Mouse (Mus musculus) heart, embryonic 10.5 days (tissue): ENCODE data around the gene P2ry12. TPM values are rescaled to one million over a fixed set of nuclear protein-coding genes. Genes with fewer than 3 reads are reported as not detected.

Source experiments
- DNase-seq: peaks from one replicate; pipeline ENCODE4 v3.0.0-alpha.2; 2017; ENCODE audit warnings: low spot score
- H3K27ac ChIP-seq: fragments of 300-500 bp; sonication (generic); 2 replicates; pipeline ENCODE4 v1.5.1; 2016; ENCODE audit warnings: mild to moderate bottlenecking
- H3K27me3 ChIP-seq: fragments of 300-500 bp; sonication (generic); 2 replicates; pipeline ENCODE4 v1.6.1; 2016; ENCODE audit warnings: mild to moderate bottlenecking; ENCODE audit not compliant: poor library complexity, insufficient read depth, severe bottlenecking
- H3K36me3 ChIP-seq: fragments of 300-500 bp; sonication (generic); 2 replicates; pipeline ENCODE4 v1.6.1; 2016; ENCODE audit warnings: mild to moderate bottlenecking, moderate library complexity
- H3K4me1 ChIP-seq: fragments of 300-500 bp; sonication (generic); 2 replicates; pipeline ENCODE4 v1.6.1; 2016; ENCODE audit warnings: mild to moderate bottlenecking
- H3K4me3 ChIP-seq: fragments of 300-500 bp; sonication (generic); 2 replicates; pipeline ENCODE4 v1.5.1; 2016; ENCODE audit warnings: mild to moderate bottlenecking, moderate library complexity
- H3K9me3 ChIP-seq: fragments of 300-500 bp; sonication (generic); 2 replicates; pipeline ENCODE4 v1.6.1; 2016; ENCODE audit warnings: mild to moderate bottlenecking, moderate library complexity
- WGBS: fragments of 180-500 bp; shearing (Covaris S2); methylation state at CpG from one replicate; pipeline ENCODE4 v1.1.7; 2016; 5-methylcytosine and 5-hydroxymethylcytosine counted together
- polyA plus RNA-seq: library from polyadenylated mRNA; unstranded; fragments of >200 nt; fragmentation: Nextera tagmentation; extraction: Ambion mirVana; gene quantifications from 2 replicates; pipeline ENCODE4 v1.2.1, GENCODE M21; 2016

The P2ry12 gene
- polyA plus RNA-seq, 1 experiment from 2014 or later = 0.73 TPM

DNA sequence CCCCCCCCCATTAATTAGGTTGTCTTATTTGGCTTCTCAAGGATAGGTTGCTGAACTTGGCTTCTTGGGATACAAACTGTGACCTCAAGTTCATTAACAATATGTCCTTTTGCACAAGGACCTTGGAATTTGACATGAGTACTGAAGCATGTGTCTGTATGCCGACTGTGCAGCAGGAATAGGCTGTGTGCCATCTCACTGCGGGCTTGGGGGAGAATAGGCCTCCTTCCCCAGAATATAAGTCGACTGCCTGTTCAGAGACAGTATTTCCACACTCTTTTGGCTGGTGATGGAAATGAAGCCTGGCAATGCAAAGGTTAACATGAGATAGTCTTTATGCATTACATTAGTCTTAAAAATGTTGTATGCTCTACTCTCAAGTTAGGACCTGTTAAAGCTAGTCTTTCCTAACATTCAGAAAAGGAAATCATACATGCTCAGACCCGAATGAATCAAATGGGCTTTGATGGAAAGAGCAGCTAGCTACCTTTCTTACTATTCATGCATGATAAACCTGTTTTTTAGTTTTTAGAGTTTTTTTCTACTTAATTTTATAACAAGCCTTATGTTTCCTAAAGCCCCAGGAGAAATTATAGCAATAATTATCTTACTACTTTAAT is 65.2 kb downstream of the P2ry12 start:
- H3K9me3 ChIP-seq = no peaks in the 10 kb centered on the region
- no peaks in the 10 kb centered on the region for H3K36me3 ChIP-seq
- no peak for DNase-seq
- no peak overlapping the region for H3K4me3 ChIP-seq
- H3K4me1 ChIP-seq = no peaks in the 10 kb centered on the region
- 85% methylated on average over 4 of the region's 4 CpGs for WGBS
- no peaks in the 10 kb centered on the region for H3K27me3 ChIP-seq
- H3K27ac ChIP-seq = no peak overlapping the region

DNA sequence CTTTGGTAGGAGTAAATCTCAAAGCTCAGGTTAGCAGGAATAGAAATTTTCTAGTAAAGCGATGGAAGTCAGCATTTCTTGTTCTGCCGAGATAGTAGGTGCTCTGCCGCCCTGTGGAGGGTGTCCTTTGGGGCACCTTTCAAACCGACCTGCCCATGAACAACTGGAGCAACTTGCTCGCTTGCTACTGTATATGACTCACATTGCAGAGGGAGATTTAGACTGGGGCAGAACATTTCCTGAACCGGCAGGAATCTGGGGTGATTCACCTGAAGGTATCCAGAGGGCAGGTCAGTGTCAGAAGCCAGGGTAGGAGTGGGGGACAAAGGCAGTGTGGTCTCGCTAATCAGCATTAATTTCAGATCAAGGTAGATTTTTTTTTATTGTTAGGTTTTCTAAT is 67.7 kb downstream of the P2ry12 start, which contains the start of gene Gpr87:
Gpr87 (minus strand) TSS at position 167 of the 400 bp plus-strand sequence.
- Histone ChIP-seq H3K4me1 (no peaks in the 10 kb centered on the region), H3K27ac (no peak within 1 kb of the TSS), H3K9me3 (no peaks in the 10 kb centered on the region), H3K27me3 (no peaks in the 10 kb centered on the region), H3K36me3 (no peaks in the 10 kb centered on the region), H3K4me3 (no peak within 1 kb of the TSS)
- DNase-seq = no peak
- WGBS = 83% methylated on average over 7 of the region's 7 CpGs

DNA sequence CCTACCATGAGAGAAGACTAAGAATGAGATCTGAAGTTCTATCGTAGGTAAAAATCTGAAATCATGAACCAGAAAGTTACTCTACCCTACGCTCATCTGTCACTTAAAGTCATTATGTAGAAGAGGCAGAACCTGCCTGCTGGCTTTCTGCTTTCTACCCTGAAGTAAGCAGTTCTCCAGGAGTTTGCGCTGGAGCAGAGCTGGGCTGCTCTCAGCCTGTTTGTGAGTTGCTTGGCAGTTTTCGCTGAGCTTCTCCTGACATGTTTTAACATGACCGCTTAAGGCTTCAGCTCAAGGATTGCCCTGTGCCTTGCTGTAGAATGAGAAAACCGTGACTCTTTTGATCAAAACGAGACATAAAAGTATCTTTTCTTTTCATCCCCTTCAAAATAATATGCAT is 68.6 kb downstream of the P2ry12 start:
- H3K4me1 ChIP-seq = no peaks in the 10 kb centered on the region
- no peaks in the 10 kb centered on the region for H3K36me3 ChIP-seq
- H3K27me3 ChIP-seq = no peaks in the 10 kb centered on the region
- no peak for DNase-seq
- H3K4me3 ChIP-seq = no peak overlapping the region
- H3K9me3 ChIP-seq = no peaks in the 10 kb centered on the region
- WGBS = 87% methylated on average over 7 of the region's 7 CpGs
- no peak overlapping the region for H3K27ac ChIP-seq

DNA sequence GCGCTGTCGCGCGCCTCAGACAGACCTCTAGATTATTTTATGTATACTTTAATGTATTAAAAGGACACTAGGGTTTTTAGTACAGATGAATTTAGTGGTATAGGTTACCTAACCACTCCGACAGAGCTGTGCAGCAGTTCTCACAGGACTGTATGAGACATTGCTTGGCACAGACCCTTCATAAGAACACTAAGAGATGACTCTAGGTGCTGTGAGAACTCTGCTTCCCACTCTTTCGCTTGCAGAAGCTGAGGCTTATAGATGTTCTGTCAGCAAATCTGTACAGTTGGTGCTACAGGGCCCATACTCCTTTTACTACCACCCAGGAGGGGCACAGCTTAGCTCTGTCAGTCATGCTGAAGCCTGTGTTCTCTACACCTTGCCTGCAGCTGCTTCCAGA is 71.0 kb downstream of the P2ry12 start:
- H3K36me3 ChIP-seq = no peaks in the 10 kb centered on the region
- no peak for DNase-seq
- 92% methylated on average over 6 of the region's 6 CpGs for WGBS
- H3K27ac ChIP-seq = no peak overlapping the region
- no peaks in the 10 kb centered on the region for H3K4me1 ChIP-seq
- no peaks in the 10 kb centered on the region for H3K27me3 ChIP-seq
- H3K4me3 ChIP-seq = no peak overlapping the region
- H3K9me3 ChIP-seq = no peaks in the 10 kb centered on the region

DNA sequence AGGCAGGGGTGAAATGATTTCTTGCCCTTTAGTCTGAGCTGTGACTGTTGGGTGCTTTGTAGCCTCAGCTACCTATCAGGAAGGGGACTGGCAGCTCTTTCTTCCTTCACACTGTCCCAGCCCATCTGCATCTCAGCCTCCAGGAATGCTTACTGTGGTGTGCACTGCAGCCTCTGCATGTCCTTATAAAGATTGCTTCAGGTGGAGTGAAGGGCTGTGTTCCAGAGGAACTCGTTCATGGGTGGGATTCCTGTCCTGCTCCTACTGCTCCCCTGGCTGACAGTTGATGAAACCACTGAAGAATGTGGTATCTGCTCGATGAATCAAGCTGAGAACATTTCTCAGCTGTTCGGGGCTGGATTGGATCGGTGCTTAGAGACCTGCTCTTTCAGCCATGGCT is 75.3 kb downstream of the P2ry12 start:
- 68% methylated on average over 4 of the region's 4 CpGs for WGBS
- no peaks in the 10 kb centered on the region for H3K4me1 ChIP-seq
- no peaks in the 10 kb centered on the region for H3K27me3 ChIP-seq
- H3K27ac ChIP-seq = no peak overlapping the region
- H3K4me3 ChIP-seq = no peak overlapping the region
- DNase-seq = no peak
- H3K36me3 ChIP-seq = no peaks in the 10 kb centered on the region
- no peaks in the 10 kb centered on the region for H3K9me3 ChIP-seq

DNA sequence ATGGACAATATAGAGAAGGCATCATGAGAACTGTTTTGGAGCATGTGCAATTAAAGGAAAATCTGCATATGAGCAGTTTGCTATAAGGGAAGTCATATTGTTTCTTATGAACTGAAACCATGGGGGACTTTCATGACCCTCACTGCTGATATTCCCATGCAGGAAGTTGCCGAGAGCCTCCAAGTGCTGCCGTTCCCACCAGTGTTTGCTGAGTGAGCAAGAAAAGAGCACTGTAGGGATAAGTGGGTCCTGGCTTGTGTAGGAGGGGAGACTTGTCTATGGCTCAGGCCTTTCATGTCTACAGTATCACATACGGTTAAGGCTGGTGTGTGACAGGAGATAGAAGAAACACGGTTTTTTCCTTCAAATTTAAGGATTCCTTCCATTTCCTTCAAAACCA is 77.0 kb downstream of the P2ry12 start:
- Histone ChIP-seq H3K4me1 (no peaks in the 10 kb centered on the region), H3K4me3 (no peak overlapping the region), H3K9me3 (no peaks in the 10 kb centered on the region), H3K27me3 (no peaks in the 10 kb centered on the region), H3K27ac (no peak overlapping the region), H3K36me3 (no peaks in the 10 kb centered on the region)
- DNase-seq = no peak
- WGBS = 49% methylated on average over 4 of the region's 4 CpGs

DNA sequence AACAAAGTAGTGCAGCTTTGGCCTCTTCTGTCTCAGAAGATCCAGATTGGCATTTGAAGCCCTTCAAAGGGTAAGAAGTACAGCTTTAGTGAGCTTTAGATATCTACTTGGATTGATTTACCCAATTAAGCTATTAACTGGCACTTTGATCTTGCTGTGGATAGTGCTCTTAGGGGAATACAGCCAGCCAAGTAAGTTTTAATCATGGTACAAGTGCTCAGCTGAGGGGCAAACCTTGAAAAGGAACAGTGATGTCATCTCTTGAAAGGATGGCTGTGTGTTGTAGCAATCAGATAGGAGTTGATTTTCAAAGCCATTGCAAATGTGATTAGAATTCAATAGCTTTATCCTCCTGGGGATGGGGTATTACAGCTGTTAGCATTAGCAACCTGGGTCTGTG is 80.5 kb downstream of the P2ry12 start:
- Histone ChIP-seq H3K4me1 (peaks cover 9% of the 10 kb centered on the region; the same call in 1 of the 2 replicates), H3K36me3 (no peaks in the 10 kb centered on the region), H3K27ac (no peak overlapping the region), H3K27me3 (no peaks in the 10 kb centered on the region), H3K4me3 (no peak overlapping the region), H3K9me3 (no peaks in the 10 kb centered on the region)
- DNase-seq = no peak

DNA sequence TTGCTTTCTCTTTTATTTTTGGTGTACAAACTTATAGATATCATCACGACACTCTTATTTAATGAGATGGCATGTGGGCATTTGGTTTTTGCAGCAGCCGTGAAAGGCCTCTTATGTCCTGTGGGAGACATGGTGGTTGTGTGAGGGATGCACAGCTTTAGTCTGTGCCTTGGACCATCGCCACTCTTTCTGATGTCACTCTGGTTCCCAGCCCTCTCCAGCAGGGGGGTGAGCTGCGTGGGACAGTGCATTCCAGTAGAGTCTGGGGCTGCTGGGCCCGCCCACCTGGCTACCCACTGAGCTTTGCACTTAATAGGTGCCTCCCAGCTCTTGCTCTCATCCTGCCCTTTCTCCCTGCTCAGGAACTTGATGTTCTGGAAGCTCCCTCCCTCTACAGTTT is 81.5 kb downstream of the P2ry12 start:
- no peak overlapping the region for H3K27ac ChIP-seq
- H3K4me1 ChIP-seq = peaks cover 10% of the 10 kb centered on the region; the same call in 1 of the 2 replicates
- no peak overlapping the region for H3K4me3 ChIP-seq
- no peak for DNase-seq
- no peaks in the 10 kb centered on the region for H3K9me3 ChIP-seq
- H3K27me3 ChIP-seq = no peaks in the 10 kb centered on the region
- H3K36me3 ChIP-seq = no peaks in the 10 kb centered on the region
- WGBS = 58% methylated on average over 5 of the region's 5 CpGs

DNA sequence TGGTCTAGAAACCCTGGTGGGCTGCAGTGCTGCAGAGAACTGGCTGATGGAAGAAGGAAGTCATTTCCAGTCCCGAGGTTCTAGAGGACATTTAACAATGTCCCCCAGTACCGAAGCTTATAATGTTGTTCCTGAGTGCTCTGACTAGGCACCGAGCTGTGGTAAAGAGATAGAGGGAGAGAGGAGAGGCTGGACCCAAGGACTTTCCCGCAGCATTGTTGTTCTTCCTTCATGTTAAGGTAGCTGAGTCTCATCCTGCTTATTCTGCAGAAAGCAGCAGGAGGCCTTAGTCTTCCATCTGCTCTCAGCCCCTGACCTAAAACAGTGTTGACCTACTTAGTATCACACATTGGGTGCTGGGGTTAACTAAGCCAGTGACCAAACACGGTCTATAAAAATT is 85.8 kb downstream of the P2ry12 start:
- H3K36me3 ChIP-seq = no peaks in the 10 kb centered on the region

DNA sequence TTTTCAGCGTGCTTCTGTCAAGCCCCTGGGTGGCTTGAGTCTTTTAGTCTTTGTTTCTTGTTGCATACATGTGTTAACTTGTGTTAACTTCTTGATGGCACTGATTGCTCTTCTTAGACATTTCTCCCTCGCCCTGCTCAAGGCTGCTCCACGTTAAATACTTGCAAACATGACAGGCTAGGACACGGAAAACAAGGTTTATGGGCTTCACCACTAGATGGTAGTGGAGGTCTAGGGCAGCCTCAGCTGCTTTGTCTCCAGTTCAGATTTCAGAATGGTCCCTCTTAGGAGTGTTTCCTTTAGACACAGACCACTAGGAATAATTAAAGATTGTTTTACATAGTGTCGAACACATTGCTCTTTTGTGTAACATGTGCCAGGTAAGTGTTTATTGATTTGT is 87.4 kb downstream of the P2ry12 start:
- 39% methylated on average over 5 of the region's 5 CpGs for WGBS
- peaks cover 15% of the 10 kb centered on the region for H3K4me1 ChIP-seq
- H3K27ac ChIP-seq = no peak overlapping the region
- no peaks in the 10 kb centered on the region for H3K27me3 ChIP-seq
- H3K36me3 ChIP-seq = no peaks in the 10 kb centered on the region
- no peaks in the 10 kb centered on the region for H3K9me3 ChIP-seq
- no peak for DNase-seq
- no peak overlapping the region for H3K4me3 ChIP-seq

More for the DNA sequence above, 85.8 kb downstream of the P2ry12 start:
- Histone ChIP-seq H3K4me1 (peaks cover 10% of the 10 kb centered on the region; the same call in 1 of the 2 replicates), H3K27ac (no peak overlapping the region), H3K27me3 (no peaks in the 10 kb centered on the region), H3K9me3 (no peaks in the 10 kb centered on the region), H3K4me3 (no peak overlapping the region)
- 59% methylated on average over 5 of the region's 5 CpGs for WGBS
- no peak for DNase-seq

DNA sequence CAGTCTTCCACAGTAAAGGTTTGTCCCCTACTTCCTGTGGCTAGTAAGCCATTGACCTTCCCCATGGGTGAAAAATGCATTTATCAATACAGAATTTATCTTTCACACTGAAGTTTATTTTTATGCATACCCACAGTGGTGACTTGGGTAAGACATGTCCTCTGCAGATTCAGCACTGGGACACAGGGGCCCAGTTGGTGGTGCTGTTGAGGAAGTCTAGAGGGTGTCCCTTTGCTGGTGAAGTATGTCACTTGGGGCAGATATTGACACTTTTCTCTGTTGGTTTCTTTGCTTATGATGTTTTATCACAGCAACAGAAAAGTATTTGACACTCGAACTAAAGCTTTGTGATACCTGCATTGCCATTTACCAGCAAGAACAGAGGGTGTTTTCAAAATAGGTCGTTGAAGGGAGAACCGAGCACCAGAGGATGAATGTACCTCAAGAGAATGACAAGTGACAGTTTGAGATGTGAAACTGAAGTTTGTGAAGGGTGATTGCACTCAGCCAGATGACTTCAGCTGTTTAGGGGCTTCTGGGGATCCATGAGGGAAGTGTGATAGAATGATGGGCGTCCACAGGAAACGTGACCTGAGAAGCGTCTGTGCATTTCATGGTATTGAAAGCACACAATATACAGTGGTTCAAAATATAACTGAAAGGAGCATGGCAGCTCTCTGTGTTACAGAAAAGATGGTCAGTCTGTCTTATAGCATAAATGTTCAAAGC is 88.1 kb downstream of the P2ry12 start:
- H3K9me3 ChIP-seq = no peaks in the 10 kb centered on the region
- H3K27me3 ChIP-seq = no peaks in the 10 kb centered on the region
- WGBS = 81% methylated on average over 6 of the region's 6 CpGs
- peaks cover 21% of the 10 kb centered on the region for H3K4me1 ChIP-seq
- DNase-seq = no peak
- no peak overlapping the region for H3K27ac ChIP-seq
- H3K36me3 ChIP-seq = no peaks in the 10 kb centered on the region
- no peak overlapping the region for H3K4me3 ChIP-seq

DNA sequence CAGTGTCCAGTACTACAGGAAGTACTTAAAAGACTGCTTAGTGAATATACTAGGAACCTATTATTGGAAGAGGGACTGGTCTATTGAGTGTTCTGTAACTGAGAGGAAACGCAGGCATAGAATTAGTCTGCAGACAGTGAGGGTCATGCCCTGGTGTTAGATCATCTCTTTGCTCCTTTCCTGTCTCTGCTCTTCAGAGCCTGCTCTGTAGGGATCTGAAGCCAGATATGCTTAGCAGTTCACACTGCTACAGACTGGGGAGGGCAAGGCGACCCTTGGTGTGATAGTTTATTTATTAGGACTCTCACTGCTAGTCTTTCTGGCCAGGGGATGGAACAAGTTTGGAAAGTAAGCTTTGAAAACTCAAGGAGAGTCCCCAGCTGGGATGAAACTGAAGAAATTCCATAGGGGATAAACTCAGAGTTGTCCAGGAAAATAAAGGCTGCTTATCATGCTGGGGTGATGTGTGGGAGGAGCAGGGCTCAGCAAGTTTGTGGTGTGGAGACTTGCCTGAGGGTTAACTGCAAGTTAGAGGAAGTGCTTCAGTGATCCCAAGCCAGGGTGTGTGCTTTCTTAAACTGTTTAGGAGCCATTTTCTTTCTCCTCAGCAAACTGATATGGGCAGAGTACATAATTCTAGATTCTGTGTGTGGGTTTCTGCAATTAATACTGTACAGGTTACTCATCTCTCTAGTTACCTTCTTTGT is 92.6 kb downstream of the P2ry12 start:
- Histone ChIP-seq H3K36me3 (no peaks in the 10 kb centered on the region), H3K27me3 (no peaks in the 10 kb centered on the region), H3K27ac (no peak overlapping the region; the same call in 1 of the 2 replicates), H3K4me3 (no peak overlapping the region), H3K9me3 (no peaks in the 10 kb centered on the region), H3K4me1 (peaks cover 17% of the 10 kb centered on the region)
- DNase-seq = no peak
- 22% methylated on average over 2 of the region's 2 CpGs for WGBS

DNA sequence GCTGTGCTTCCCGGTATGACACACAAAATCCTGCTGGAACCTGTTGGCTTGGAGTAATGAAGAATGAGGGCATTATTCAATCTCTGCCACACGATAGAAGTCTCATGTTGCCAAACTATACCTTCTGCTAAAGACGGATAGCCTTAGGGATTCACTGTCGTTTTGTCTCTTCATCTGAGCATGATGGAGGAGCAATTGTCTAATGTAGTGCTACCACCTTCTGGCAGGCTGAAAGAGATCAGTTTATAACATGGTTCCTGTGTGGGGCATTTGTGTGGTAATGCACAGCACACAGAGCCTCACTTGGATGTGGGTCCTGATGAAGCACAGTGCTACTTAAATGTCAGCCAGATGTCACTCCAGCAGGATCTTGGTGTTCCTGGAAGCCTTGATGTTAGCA is 93.5 kb downstream of the P2ry12 start:
- no peak for DNase-seq
- Histone ChIP-seq H3K36me3 (no peaks in the 10 kb centered on the region), H3K27me3 (no peaks in the 10 kb centered on the region), H3K27ac (no peak overlapping the region), H3K9me3 (no peaks in the 10 kb centered on the region), H3K4me3 (no peak overlapping the region), H3K4me1 (peaks cover 17% of the 10 kb centered on the region)
- 79% methylated on average over 4 of the region's 4 CpGs for WGBS
